28 mouse cellular contexts compared by ENCODE assay signal in the genomic region with DNA sequence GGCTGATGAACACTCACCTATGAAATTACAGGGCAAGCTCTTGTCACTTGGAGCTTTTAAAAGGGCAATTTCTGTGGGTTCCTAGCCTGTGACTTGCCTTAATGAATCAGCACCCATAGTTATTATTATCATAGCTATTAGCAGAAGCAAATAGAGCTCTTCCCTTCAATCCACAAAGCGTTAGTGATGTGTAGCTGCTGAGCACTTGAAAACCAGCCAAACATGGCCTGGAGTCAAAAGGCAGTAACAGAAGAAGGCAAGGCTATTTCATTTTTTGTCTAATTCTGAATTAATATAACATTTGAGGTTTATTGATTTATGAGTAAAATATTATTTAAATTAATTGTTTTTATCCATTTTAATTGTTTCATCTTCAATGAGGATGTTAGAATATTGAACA.
DNase-seq lines count a peak whose midpoint lies in the region; ATAC-seq and TF ChIP-seq lines count a peak whose summit lies in the region.
"Had no signal": no experiment of that assay in that cellular context is flagged by ENCODE, and none has a peak within 500 bp of the region (broad histone marks: within the 10 kb centered on the region; RNA-seq: fewer than 3 reads in every experiment).

No protein-coding gene starts in this region.

- no peak overlapping the region for H3K4me2 ChIP-seq in lung, postnatal 0 days (replicated peaks; ENCODE audit: low read depth, low read length)
- H3K4me2 ChIP-seq: embryonic facial prominence, embryonic 13.5 days; forebrain, embryonic 12.5 days; forebrain, embryonic 15.5 days; heart, embryonic 12.5 days; heart, embryonic 15.5 days; hindbrain, embryonic 13.5 days had no signal

- no peak for TF ChIP-seq EP300 in lung, postnatal 0 days (IDR thresholded peaks at IDR 0.05)

- no peaks in the 10 kb centered on the region for H3K36me3 ChIP-seq in lung, postnatal 0 days (ENCODE audit: insufficient read depth, low read length)
- H3K36me3 ChIP-seq: embryonic facial prominence, embryonic 10.5 days; embryonic facial prominence, embryonic 13.5 days; forebrain, embryonic 12.5 days; forebrain, embryonic 15.5 days; heart, embryonic 12.5 days; heart, embryonic 15.5 days; hindbrain, embryonic 10.5 days; hindbrain, embryonic 13.5 days had no signal

- TF ChIP-seq CTCF in lung, postnatal 0 days (IDR thresholded peaks at IDR 0.05): no peak

- H3K4me1 ChIP-seq in lung, postnatal 0 days (ENCODE audit: insufficient read depth, low read depth, low read length): no peaks in the 10 kb centered on the region; the same call in 1 of the 2 replicates
- H3K4me1 ChIP-seq: forebrain, embryonic 12.5 days; heart, embryonic 12.5 days; heart, embryonic 15.5 days; hindbrain, embryonic 13.5 days had no signal

- no peaks in the 10 kb centered on the region for H3K27me3 ChIP-seq in lung, postnatal 0 days (replicated peaks; ENCODE audit: insufficient read depth, low read length)
- H3K27me3 ChIP-seq: embryonic facial prominence, embryonic 13.5 days; forebrain, embryonic 12.5 days; forebrain, embryonic 15.5 days; heart, embryonic 12.5 days; heart, embryonic 15.5 days; hindbrain, embryonic 13.5 days had no signal

- H3K9ac ChIP-seq in lung, postnatal 0 days (replicated peaks; ENCODE audit: low read depth): no peak overlapping the region
- H3K9ac ChIP-seq: embryonic facial prominence, embryonic 13.5 days; forebrain, embryonic 12.5 days; forebrain, embryonic 15.5 days; heart, embryonic 12.5 days; heart, embryonic 15.5 days; hindbrain, embryonic 13.5 days had no signal

- no peak for ATAC-seq in cerebellum, adult (ENCODE audit: insufficient number of reproducible peaks, low FRiP score, low TSS enrichment)
- no peak for ATAC-seq in lung, postnatal 0 days
- ATAC-seq: activated CD4-positive, CD25-positive, alpha-beta regulatory T cell, adult 4 months; forebrain, embryonic 15.5 days had no signal

- peak; percentile 64 to 72 for DNase-seq in cerebellum, postnatal 10 days
- DNase-seq in left cerebral cortex, postnatal 4 days: peak; percentile 2
- no peak for DNase-seq in left cerebral cortex, postnatal 14 days (ENCODE audit: low spot score in 2 of 2)
- peak; percentile 17 for DNase-seq in lung, postnatal 0 days (ENCODE audit: low spot score)
- DNase-seq in lung, postnatal 4 days: no peak
- DNase-seq in lung, postnatal 14 days: peak; percentile 8
- no peak for DNase-seq in urinary bladder, adult 2 months (ENCODE audit: low spot score)
- DNase-seq: adrenal gland, postnatal 10 days; adrenal gland, postnatal 36 days; cerebellum, adult 11-12 months; cerebellum, adult 9-10 months; cerebellum, postnatal 36 days; embryo, embryonic 11 days; gastrocnemius, postnatal 25 days; heart, adult 18-20 months; heart, postnatal 10 days; heart, postnatal 36 days had no signal

- 39% methylated on average over 1 of the region's 1 CpGs for WGBS in lung, postnatal 0 days

- H3K9me3 ChIP-seq in lung, postnatal 0 days (ENCODE audit: low read length): no peaks in the 10 kb centered on the region
- H3K9me3 ChIP-seq: embryonic facial prominence, embryonic 10.5 days; embryonic facial prominence, embryonic 13.5 days; forebrain, embryonic 12.5 days; forebrain, embryonic 15.5 days; heart, embryonic 12.5 days; heart, embryonic 15.5 days; hindbrain, embryonic 10.5 days; hindbrain, embryonic 13.5 days had no signal

- no peak overlapping the region for H3K27ac ChIP-seq in lung, postnatal 0 days (ENCODE audit: low read length)
- H3K27ac ChIP-seq: embryonic facial prominence, embryonic 10.5 days; embryonic facial prominence, embryonic 13.5 days; forebrain, embryonic 12.5 days; forebrain, embryonic 15.5 days; heart, embryonic 15.5 days; hindbrain, embryonic 10.5 days; hindbrain, embryonic 13.5 days had no signal

- intact Hi-C loops in left cerebral cortex, postnatal 4 days (cut with DNase I): no loop called here
- intact Hi-C loops in left cerebral cortex, postnatal 14 days (cut with DNase I): no loop called here

- no peak overlapping the region for H3K4me3 ChIP-seq in lung, postnatal 0 days (ENCODE audit: low read depth, low read length)
- H3K4me3 ChIP-seq: embryonic facial prominence, embryonic 10.5 days; embryonic facial prominence, embryonic 13.5 days; erythroblast, embryonic 14.5 days; forebrain, embryonic 12.5 days; forebrain, embryonic 15.5 days; heart, embryonic 12.5 days; heart, embryonic 15.5 days; hindbrain, embryonic 10.5 days; hindbrain, embryonic 13.5 days had no signal

Comparison
In these comparisons a context has a peak if more than half of its experiments do, and no peak if none do; other contexts are left out.
1. DNase-seq: peak in cerebellum, postnatal 10 days (2 of 2), left cerebral cortex, postnatal 4 days (single experiment), lung, postnatal 0 days (single experiment) and lung, postnatal 14 days (single experiment); none in left cerebral cortex, postnatal 14 days (0 of 2), lung, postnatal 4 days (0 of 2) and urinary bladder, adult 2 months (single experiment).